Mouse (Mus musculus): ENCODE results near the gene Sectm1b.
"Not testable (repeated sequence)": the region's sequence is repeated elsewhere in the genome, so short reads cannot be mapped to it uniquely, and the experiment has no call there.

Gene Sectm1b

GRCm38 (mm10) chr11:121067895-121068294, 4.5 kb upstream of the Sectm1b start:
- no peak for DNase-seq

GRCm38 (mm10) chr11:121064197-121064596, 828 bp upstream of the Sectm1b start:
- DNase-seq: no peak

GRCm38 (mm10) chr11:121061615-121062014, 1.8 kb downstream of the Sectm1b start:
- DNase-seq: no peak

GRCm38 (mm10) chr11:121060401-121061067, 2.8 kb downstream of the Sectm1b start:
- not testable (repeated sequence) for DNase-seq

- no peak for DNase-seq
Measured at GRCm38 (mm10) chr11:121059471-121059870, 3.9 kb downstream of the Sectm1b start.

GRCm38 (mm10) chr11:121058956-121059355, 4.4 kb downstream of the Sectm1b start:
- peak; percentile 57 for DNase-seq

- peak; percentile 75 for DNase-seq
Measured at GRCm38 (mm10) chr11:121058122-121058521, 5.2 kb downstream of the Sectm1b start.

GRCm38 (mm10) chr11:121056536-121057236, 6.7 kb downstream of the Sectm1b start:
- peak; percentile 72 for DNase-seq

GRCm38 (mm10) chr11:121053536-121053935, 9.8 kb downstream of the Sectm1b start:
- peak; percentile 87 for DNase-seq

- peak; percentile 49 for DNase-seq
Measured at GRCm38 (mm10) chr11:121052387-121052786, 11.0 kb downstream of the Sectm1b start.

GRCm38 (mm10) chr11:121051793-121052192, 11.6 kb downstream of the Sectm1b start:
- DNase-seq: no peak

- no peak for DNase-seq
Measured at GRCm38 (mm10) chr11:121049840-121050239, 13.5 kb downstream of the Sectm1b start.

GRCm38 (mm10) chr11:121047826-121048399, 15.5 kb downstream of the Sectm1b start:
- DNase-seq: no peak

- DNase-seq: no peak
Measured at GRCm38 (mm10) chr11:121045286-121045685, 18.1 kb downstream of the Sectm1b start.

GRCm38 (mm10) chr11:121043025-121043424, 20.3 kb downstream of the Sectm1b start:
- not testable (repeated sequence) for DNase-seq

GRCm38 (mm10) chr11:121042480-121042879, 20.9 kb downstream of the Sectm1b start:
- no peak for DNase-seq

GRCm38 (mm10) chr11:121041636-121042035, 21.7 kb downstream of the Sectm1b start:
- no peak for DNase-seq

- peak; percentile 82 for DNase-seq
Measured at GRCm38 (mm10) chr11:121041212-121041611, 22.2 kb downstream of the Sectm1b start.

GRCm38 (mm10) chr11:121039302-121039701, 24.1 kb downstream of the Sectm1b start, which contains the start of gene Cd7:
Gene Cd7 (minus strand): TSS chr11:121039418.
- no peak for DNase-seq

- no peak for DNase-seq
Measured at GRCm38 (mm10) chr11:121038366-121039240, 24.8 kb downstream of the Sectm1b start.

GRCm38 (mm10) chr11:121033118-121033517, 30.3 kb downstream of the Sectm1b start:
- DNase-seq: no peak

GRCm38 (mm10) chr11:121027259-121027658, 36.1 kb downstream of the Sectm1b start:
- DNase-seq: no peak

- DNase-seq: no peak
Measured at GRCm38 (mm10) chr11:121024163-121024562, 39.2 kb downstream of the Sectm1b start.
